In genomic region chr10:77064659-77065058, GRCm38 (mm10) we compare ENCODE assay signal across 19 mouse cellular contexts. TPM values are rescaled to one million over a fixed set of nuclear protein-coding genes. Genes with fewer than 3 reads are reported as not detected.
DNase-seq lines count a peak whose midpoint lies in the region; ATAC-seq and TF ChIP-seq lines count a peak whose summit lies in the region.
"Had no signal": no experiment of that assay in that cellular context is flagged by ENCODE, and none has a peak within 500 bp of the region (broad histone marks: within the 10 kb centered on the region; RNA-seq: fewer than 3 reads in every experiment).

No protein-coding gene starts in this region.

- no peak overlapping the region for H3K9ac ChIP-seq in intestine, postnatal 0 days (ENCODE audit: low read depth, low read length)
- H3K9ac ChIP-seq in intestine, embryonic 15.5 days, result no peak overlapping the region
- H3K9ac ChIP-seq in lung, embryonic 14.5 days, result no peak overlapping the region
- H3K9ac ChIP-seq: embryonic facial prominence, embryonic 15.5 days; hindbrain, embryonic 15.5 days; liver, embryonic 15.5 days had no signal

- no peaks in the 10 kb centered on the region for H3K36me3 ChIP-seq in intestine, postnatal 0 days (ENCODE audit: control insufficient read depth, insufficient read depth)
- H3K36me3 ChIP-seq in intestine, embryonic 15.5 days, result no peaks in the 10 kb centered on the region
- peaks cover 31% of the 10 kb centered on the region; the same call in 1 of the 2 replicates for H3K36me3 ChIP-seq in lung, embryonic 14.5 days (ENCODE audit: insufficient read depth)
- peaks cover 98% of the 10 kb centered on the region for H3K36me3 ChIP-seq in E14TG2a.4 (ENCODE audit: insufficient read depth, low read length)
- H3K36me3 ChIP-seq: hindbrain, embryonic 15.5 days had no signal

- DNase-seq in lung, embryonic 14.5 days, result no peak
- DNase-seq in lung, postnatal 4 days, result no peak
- no peak for DNase-seq in brain, embryonic 14.5 days (ENCODE audit: low read depth)
- DNase-seq: cerebellum, adult 9-10 months; gastrocnemius, postnatal 25 days; kidney, adult 8-10 months; layer of hippocampus, postnatal 36 days; left cerebral cortex, postnatal 4 days; midbrain, embryonic 14.5 days; spleen, adult 18-20 months; thymus, adult 2 months had no signal

- no peaks in the 10 kb centered on the region for H3K4me1 ChIP-seq in intestine, postnatal 0 days (replicated peaks; ENCODE audit: control insufficient read depth, insufficient read depth, low read length)
- H3K4me1 ChIP-seq in intestine, embryonic 15.5 days (replicated peaks), result no peaks in the 10 kb centered on the region
- no peaks in the 10 kb centered on the region for H3K4me1 ChIP-seq in lung, embryonic 14.5 days (ENCODE audit: insufficient read depth)
- H3K4me1 ChIP-seq in E14TG2a.4 (replicated peaks; ENCODE audit: low read depth, low read length), result peaks cover 71% of the 10 kb centered on the region
- H3K4me1 ChIP-seq: embryonic facial prominence, embryonic 15.5 days; hindbrain, embryonic 15.5 days had no signal

- H3K4me3 ChIP-seq in intestine, postnatal 0 days (ENCODE audit: low read depth, low read length), result no peak overlapping the region
- H3K4me3 ChIP-seq in intestine, embryonic 15.5 days (replicated peaks), result no peak overlapping the region
- H3K4me3 ChIP-seq in lung, embryonic 14.5 days (ENCODE audit: low read depth, low read length), result no peak overlapping the region
- no peak overlapping the region for H3K4me3 ChIP-seq in E14TG2a.4 (replicated peaks; ENCODE audit: low read length)
- H3K4me3 ChIP-seq: embryonic facial prominence, embryonic 15.5 days; hindbrain, embryonic 15.5 days; liver, embryonic 15.5 days had no signal

- no peak for TF ChIP-seq POLR2A in brain, embryonic 14.5 days (IDR thresholded peaks at IDR 0.05; ENCODE audit: borderline replicate concordance, extremely low read depth, insufficient read depth, insufficient read length, poor library complexity, severe bottlenecking)

- no peaks in the 10 kb centered on the region for H3K9me3 ChIP-seq in intestine, postnatal 0 days (ENCODE audit: control insufficient read depth)
- no peaks in the 10 kb centered on the region for H3K9me3 ChIP-seq in intestine, embryonic 15.5 days
- no peaks in the 10 kb centered on the region for H3K9me3 ChIP-seq in lung, embryonic 14.5 days (ENCODE audit: low read depth, low read length)
- H3K9me3 ChIP-seq in E14TG2a.4 (ENCODE audit: low read length), result no peaks in the 10 kb centered on the region
- H3K9me3 ChIP-seq: embryonic facial prominence, embryonic 15.5 days; hindbrain, embryonic 15.5 days; liver, embryonic 15.5 days had no signal

- TF ChIP-seq CTCF in intestine, postnatal 0 days (IDR thresholded peaks at IDR 0.05; ENCODE audit: low read depth), result peak; percentile 57
- peak; percentile 49 for TF ChIP-seq CTCF in lung, embryonic 14.5 days (IDR thresholded peaks at IDR 0.05; ENCODE audit: low read depth)
- TF ChIP-seq CTCF in E14TG2a.4 (conservative IDR thresholded peaks at IDR 0.05; ENCODE audit: low read length), result peak; percentile 58
- peak; percentile 13; the same call in 1 of the 2 replicates for TF ChIP-seq CTCF in brain, embryonic 14.5 days (IDR thresholded peaks at IDR 0.05; ENCODE audit: borderline replicate concordance, extremely low read depth, insufficient read depth, insufficient read length)

- H3K27ac ChIP-seq in intestine, postnatal 0 days (ENCODE audit: low read depth, low read length), result no peak overlapping the region
- no peak overlapping the region for H3K27ac ChIP-seq in intestine, embryonic 15.5 days
- no peak overlapping the region for H3K27ac ChIP-seq in lung, embryonic 14.5 days (ENCODE audit: low read depth)
- H3K27ac ChIP-seq: embryonic facial prominence, embryonic 15.5 days; hindbrain, embryonic 15.5 days; liver, embryonic 15.5 days had no signal

- no peak overlapping the region for H3K4me2 ChIP-seq in intestine, postnatal 0 days (replicated peaks; ENCODE audit: low read depth)
- H3K4me2 ChIP-seq in intestine, embryonic 15.5 days (replicated peaks), result no peak overlapping the region
- no peak overlapping the region for H3K4me2 ChIP-seq in lung, embryonic 14.5 days
- H3K4me2 ChIP-seq: embryonic facial prominence, embryonic 15.5 days; hindbrain, embryonic 15.5 days; liver, embryonic 15.5 days had no signal

- no peaks in the 10 kb centered on the region for H3K27me3 ChIP-seq in intestine, postnatal 0 days (replicated peaks; ENCODE audit: control insufficient read depth, insufficient read depth, low read length)
- no peaks in the 10 kb centered on the region for H3K27me3 ChIP-seq in intestine, embryonic 15.5 days (replicated peaks)
- no peaks in the 10 kb centered on the region for H3K27me3 ChIP-seq in lung, embryonic 14.5 days (ENCODE audit: insufficient read depth, low read length)
- no peaks in the 10 kb centered on the region for H3K27me3 ChIP-seq in E14TG2a.4 (ENCODE audit: insufficient read depth, low read length)
- H3K27me3 ChIP-seq: embryonic facial prominence, embryonic 15.5 days; hindbrain, embryonic 15.5 days; liver, embryonic 15.5 days had no signal

- ATAC-seq in intestine, postnatal 0 days, result no peak
- ATAC-seq in intestine, embryonic 15.5 days, result no peak
- ATAC-seq in lung, embryonic 14.5 days (ENCODE audit: insufficient read depth), result no peak
- no peak for ATAC-seq in megakaryocyte, adult 5-6 weeks (ENCODE audit: poor library complexity, severe bottlenecking)
- ATAC-seq: CD4-positive, CD25-positive, alpha-beta regulatory T cell, adult 4 months had no signal

RNA-seq across cellular contexts. Expression of gene Slc19a1, which starts 32.6 kb away (rescaled TPM):
- polyA plus RNA-seq in intestine, postnatal 0 days (2015; fragmentation: Nextera tagmentation; extraction: Ambion mirVana), result 60.0 and 61.9 TPM in 2 replicates
- polyA plus RNA-seq in intestine, embryonic 15.5 days (2015; fragmentation: Nextera tagmentation; extraction: Ambion mirVana), result 43.1 and 50.9 TPM in 2 replicates
- 26.5 and 31.0 TPM in 2 replicates for polyA plus RNA-seq in lung, embryonic 14.5 days (2014; fragmentation: Nextera tagmentation; extraction: Ambion mirVana)
- 67.3 and 79.2 TPM in 2 replicates for polyA plus RNA-seq in brain, embryonic 14.5 days (2012; rRNA removed)
- total RNA-seq in megakaryocyte, adult 5-6 weeks (2015), result 2.1 and 3.3 TPM in 2 replicates
- total RNA-seq in megakaryocyte, adult 5-6 weeks (2017), result 2.6 and 4.3 TPM in 2 replicates
